Mouse (Mus musculus): ENCODE measurements at regions not wholly inside any gene's neighbourhood (a gene's known extent, or its start where the extent isn't known, plus 50 kb on each side); places are given as distances from the start of the nearest gene placed in this dataset.

DNA sequence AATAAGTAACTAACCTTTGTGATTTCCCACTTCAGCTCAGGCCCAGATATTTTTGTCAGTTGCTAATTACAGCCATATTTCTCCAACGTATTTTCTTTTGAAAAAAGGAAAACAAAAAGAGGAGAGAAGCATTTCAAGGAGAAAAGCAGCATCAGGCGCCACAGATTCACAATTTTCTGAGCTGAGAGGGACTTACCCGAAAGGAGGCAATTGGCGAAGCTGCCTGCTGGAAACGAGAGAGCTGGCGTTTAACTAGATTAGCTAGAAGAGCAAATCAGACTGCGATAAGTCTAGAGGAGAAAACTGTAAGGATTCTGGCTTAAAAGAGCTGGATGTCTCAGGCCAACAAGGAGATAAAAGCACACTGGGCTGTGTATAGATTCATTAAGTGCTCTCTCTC is 937.7 kb upstream of the Zeb2 start:
- no peak for ATAC-seq (ENCODE audit: low FRiP score, low read depth)
- Histone ChIP-seq H3K9ac (no peak overlapping the region), H3K27me3 (no peaks in the 10 kb centered on the region), H3K4me3 (no peak overlapping the region), H3K4me2 (no peak overlapping the region), H3K36me3 (no peaks in the 10 kb centered on the region), H3K4me1 (replicated peaks) (no peaks in the 10 kb centered on the region), H3K27ac (replicated peaks) (no peak overlapping the region), H3K9me3 (no peaks in the 10 kb centered on the region)
- WGBS = 67% methylated on average over 7 of the region's 7 CpGs

DNA sequence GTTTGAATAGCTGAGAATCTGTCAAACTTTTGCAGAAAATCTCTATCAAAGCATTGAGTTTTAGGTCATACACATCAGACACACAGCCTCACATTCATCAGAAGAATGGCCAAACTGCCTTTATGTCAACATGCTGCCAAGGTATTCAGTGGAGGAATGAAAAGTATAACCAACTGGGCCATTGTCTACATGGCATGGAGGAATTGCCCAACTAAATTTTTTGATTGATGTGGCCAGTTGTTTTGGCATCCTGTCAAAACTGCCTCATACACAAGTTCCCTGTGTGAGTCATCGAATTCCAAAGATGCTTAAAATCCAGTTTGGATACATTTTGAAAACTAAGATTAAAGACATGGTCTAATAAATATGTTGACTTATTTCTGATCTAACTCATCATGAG is 904.7 kb upstream of the Zeb2 start:
- WGBS = 79% methylated on average over 1 of the region's 1 CpGs
- H3K9ac ChIP-seq = no peak overlapping the region
- no peaks in the 10 kb centered on the region for H3K36me3 ChIP-seq
- H3K4me2 ChIP-seq = no peak overlapping the region
- ATAC-seq (ENCODE audit: low FRiP score, low read depth) = no peak
- H3K9me3 ChIP-seq = no peaks in the 10 kb centered on the region
- H3K27me3 ChIP-seq = no peaks in the 10 kb centered on the region
- H3K4me3 ChIP-seq = no peak overlapping the region
- no peak overlapping the region for H3K27ac ChIP-seq (replicated peaks)
- no peaks in the 10 kb centered on the region for H3K4me1 ChIP-seq (replicated peaks)

GRCm38 (mm10) chr2:46013771-46014269 is 896.6 kb upstream of the Zeb2 start:
- Histone ChIP-seq H3K36me3 (no peaks in the 10 kb centered on the region), H3K27me3 (no peaks in the 10 kb centered on the region), H3K4me1 (replicated peaks) (no peaks in the 10 kb centered on the region), H3K4me3 (no peak overlapping the region), H3K27ac (replicated peaks) (no peak overlapping the region), H3K9ac (no peak overlapping the region), H3K4me2 (no peak overlapping the region), H3K9me3 (no peaks in the 10 kb centered on the region)
- WGBS = 63% methylated on average over 3 of the region's 3 CpGs
- no peak for ATAC-seq (ENCODE audit: low FRiP score, low read depth)

DNA sequence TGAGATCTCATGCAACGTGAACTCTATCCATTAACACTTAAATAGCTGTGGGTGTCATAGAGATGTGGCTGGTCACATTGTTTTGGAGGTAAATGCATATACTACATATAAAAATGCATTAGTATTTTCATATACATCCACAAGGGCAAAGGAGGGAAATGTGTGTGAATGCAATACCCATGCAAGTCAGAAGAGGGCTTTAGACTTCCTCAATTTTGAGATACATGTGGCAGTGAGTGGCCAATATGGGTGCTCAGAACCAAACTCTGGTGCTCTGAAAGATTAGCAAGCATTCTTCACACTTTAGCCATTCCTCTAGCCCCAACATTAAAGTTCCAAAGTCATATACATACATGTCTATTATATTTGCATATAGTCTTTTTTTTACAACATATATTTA is 895.5 kb upstream of the Zeb2 start:
- 98% methylated on average over 1 of the region's 1 CpGs for WGBS
- no peak for ATAC-seq (ENCODE audit: low FRiP score, low read depth)
- Histone ChIP-seq H3K36me3 (no peaks in the 10 kb centered on the region), H3K4me3 (no peak overlapping the region), H3K4me1 (replicated peaks) (no peaks in the 10 kb centered on the region), H3K27ac (replicated peaks) (no peak overlapping the region), H3K4me2 (no peak overlapping the region), H3K9me3 (no peaks in the 10 kb centered on the region), H3K27me3 (no peaks in the 10 kb centered on the region), H3K9ac (no peak overlapping the region)

- H3K4me1 ChIP-seq (replicated peaks) = no peaks in the 10 kb centered on the region
- H3K27me3 ChIP-seq = no peaks in the 10 kb centered on the region
- H3K9me3 ChIP-seq = no peaks in the 10 kb centered on the region
- no peaks in the 10 kb centered on the region for H3K36me3 ChIP-seq
- no peak overlapping the region for H3K9ac ChIP-seq
- no peak overlapping the region for H3K27ac ChIP-seq (replicated peaks)
- ATAC-seq (ENCODE audit: low FRiP score, low read depth) = no peak
- H3K4me3 ChIP-seq = no peak overlapping the region
- H3K4me2 ChIP-seq = no peak overlapping the region
Observed at GRCm38 (mm10) chr2:45975157-45975556, 858.0 kb upstream of the Zeb2 start.

- H3K4me2 ChIP-seq = no peak overlapping the region
- H3K9ac ChIP-seq = no peak overlapping the region
- H3K27ac ChIP-seq (replicated peaks) = no peak overlapping the region
- no peaks in the 10 kb centered on the region for H3K27me3 ChIP-seq
- no peak for ATAC-seq (ENCODE audit: low FRiP score, low read depth)
- H3K9me3 ChIP-seq = no peaks in the 10 kb centered on the region
- H3K4me1 ChIP-seq (replicated peaks) = no peaks in the 10 kb centered on the region
- H3K36me3 ChIP-seq = no peaks in the 10 kb centered on the region
- no peak overlapping the region for H3K4me3 ChIP-seq
- 92% methylated on average over 5 of the region's 5 CpGs for WGBS
Observed at GRCm38 (mm10) chr2:45968635-45969034, 851.4 kb upstream of the Zeb2 start.

GRCm38 (mm10) chr2:45956792-45957330 is 839.7 kb upstream of the Zeb2 start:
- no peaks in the 10 kb centered on the region for H3K36me3 ChIP-seq

DNA sequence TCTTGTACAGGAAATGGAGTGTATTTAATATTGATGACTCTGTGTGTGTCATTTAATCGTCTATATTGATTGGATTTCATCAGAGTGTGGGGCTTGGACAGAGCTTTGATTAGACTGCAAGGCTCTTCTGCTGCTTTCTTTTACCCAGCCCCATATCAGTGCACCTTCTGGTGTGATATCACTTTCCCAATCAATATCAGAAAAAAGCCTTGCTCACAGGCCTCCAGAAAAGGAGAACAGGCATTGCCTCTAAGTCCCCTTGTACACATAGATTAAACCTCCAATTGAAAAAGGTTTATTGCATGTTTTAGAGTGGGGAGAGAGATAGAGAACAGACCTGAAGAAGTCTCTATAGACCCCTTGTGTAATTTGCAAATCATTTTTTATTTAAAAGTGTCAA is 831.6 kb upstream of the Zeb2 start:
- Histone ChIP-seq H3K4me3 (no peak overlapping the region), H3K36me3 (no peaks in the 10 kb centered on the region), H3K9me3 (no peaks in the 10 kb centered on the region), H3K9ac (no peak overlapping the region), H3K27ac (replicated peaks) (no peak overlapping the region), H3K4me1 (replicated peaks) (no peaks in the 10 kb centered on the region), H3K27me3 (no peaks in the 10 kb centered on the region), H3K4me2 (no peak overlapping the region)
- WGBS = 85% methylated on average over 1 of the region's 1 CpGs
- ATAC-seq (ENCODE audit: low FRiP score, low read depth) = no peak

More at GRCm38 (mm10) chr2:45956792-45957330, 839.7 kb upstream of the Zeb2 start:
- Histone ChIP-seq H3K27me3 (no peaks in the 10 kb centered on the region), H3K9ac (no peak overlapping the region), H3K9me3 (no peaks in the 10 kb centered on the region), H3K4me3 (no peak overlapping the region), H3K27ac (replicated peaks) (no peak overlapping the region), H3K4me2 (no peak overlapping the region), H3K4me1 (replicated peaks) (no peaks in the 10 kb centered on the region)
- no peak for ATAC-seq (ENCODE audit: low FRiP score, low read depth)
- WGBS = 69% methylated on average over 4 of the region's 4 CpGs

GRCm38 (mm10) chr2:45925791-45926480 is 808.7 kb upstream of the Zeb2 start:
- H3K27me3 ChIP-seq = no peaks in the 10 kb centered on the region
- H3K4me1 ChIP-seq (replicated peaks) = no peaks in the 10 kb centered on the region
- no peak for ATAC-seq (ENCODE audit: low FRiP score, low read depth)
- H3K27ac ChIP-seq (replicated peaks) = no peak overlapping the region
- no peak overlapping the region for H3K4me3 ChIP-seq
- WGBS = 87% methylated on average over 7 of the region's 7 CpGs
- no peaks in the 10 kb centered on the region for H3K36me3 ChIP-seq
- no peak overlapping the region for H3K9ac ChIP-seq
- no peaks in the 10 kb centered on the region for H3K9me3 ChIP-seq
- no peak overlapping the region for H3K4me2 ChIP-seq

DNA sequence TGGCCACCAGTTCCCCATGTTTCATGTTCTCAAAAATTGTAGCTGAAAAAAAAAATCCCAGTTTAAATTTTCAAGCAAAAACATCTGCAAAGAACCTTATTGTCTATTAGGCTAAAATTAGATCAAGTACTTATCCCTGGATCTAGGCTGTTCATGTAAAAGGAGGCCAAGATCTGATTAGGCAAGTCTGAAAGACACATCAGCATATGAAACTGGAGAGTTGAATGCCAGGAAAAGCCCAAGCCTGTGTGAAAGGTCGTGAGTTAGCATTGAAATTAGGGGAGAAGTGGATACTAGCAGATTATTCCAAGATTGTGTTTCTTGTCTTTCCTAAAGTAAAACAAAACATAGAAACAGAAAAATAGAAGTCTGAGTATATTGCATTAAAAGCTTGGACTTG is 791.7 kb upstream of the Zeb2 start:
- H3K36me3 ChIP-seq = no peaks in the 10 kb centered on the region
- no peak overlapping the region for H3K4me3 ChIP-seq
- H3K4me2 ChIP-seq = no peak overlapping the region
- H3K9ac ChIP-seq = no peak overlapping the region
- H3K27ac ChIP-seq (replicated peaks) = no peak overlapping the region
- H3K9me3 ChIP-seq = no peaks in the 10 kb centered on the region
- no peak for ATAC-seq (ENCODE audit: low FRiP score, low read depth)
- H3K27me3 ChIP-seq = no peaks in the 10 kb centered on the region
- H3K4me1 ChIP-seq (replicated peaks) = no peaks in the 10 kb centered on the region
- 36% methylated on average over 1 of the region's 1 CpGs for WGBS

DNA sequence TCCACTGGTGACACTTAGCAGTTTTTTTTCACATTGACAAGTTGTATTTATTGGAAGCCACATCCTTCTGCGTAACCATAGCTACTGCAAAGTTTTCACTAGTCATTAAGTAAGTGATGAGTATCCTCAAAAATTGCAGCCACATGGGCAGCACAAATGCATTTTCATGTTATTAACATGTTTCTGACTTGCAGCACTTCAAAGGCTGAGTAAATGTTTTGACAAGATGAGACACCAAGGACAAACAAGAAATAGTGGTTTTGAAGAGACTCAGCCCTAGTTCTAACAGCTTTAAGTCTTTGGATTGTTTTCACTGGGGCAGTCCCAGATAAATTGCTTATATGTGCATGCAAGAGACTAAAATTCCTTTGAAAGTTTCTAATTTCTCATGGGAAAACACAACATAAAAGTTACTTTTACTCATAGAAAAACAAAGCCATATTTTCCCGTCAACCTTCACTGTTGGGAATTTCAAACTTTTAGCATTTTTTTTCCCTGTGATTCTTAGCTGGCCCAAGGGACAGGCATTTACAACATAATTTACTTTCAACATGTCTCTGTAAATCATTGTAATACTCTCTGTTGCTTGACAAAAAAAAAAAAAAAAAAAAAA is 787.5 kb upstream of the Zeb2 start:
- H3K36me3 ChIP-seq = no peaks in the 10 kb centered on the region
- H3K9ac ChIP-seq = no peak overlapping the region
- H3K9me3 ChIP-seq = no peaks in the 10 kb centered on the region
- no peaks in the 10 kb centered on the region for H3K4me1 ChIP-seq (replicated peaks)
- H3K4me3 ChIP-seq = no peak overlapping the region
- no peaks in the 10 kb centered on the region for H3K27me3 ChIP-seq
- no peak overlapping the region for H3K27ac ChIP-seq (replicated peaks)
- ATAC-seq (ENCODE audit: low FRiP score, low read depth) = no peak
- no peak overlapping the region for H3K4me2 ChIP-seq
- WGBS = 81% methylated on average over 2 of the region's 2 CpGs

DNA sequence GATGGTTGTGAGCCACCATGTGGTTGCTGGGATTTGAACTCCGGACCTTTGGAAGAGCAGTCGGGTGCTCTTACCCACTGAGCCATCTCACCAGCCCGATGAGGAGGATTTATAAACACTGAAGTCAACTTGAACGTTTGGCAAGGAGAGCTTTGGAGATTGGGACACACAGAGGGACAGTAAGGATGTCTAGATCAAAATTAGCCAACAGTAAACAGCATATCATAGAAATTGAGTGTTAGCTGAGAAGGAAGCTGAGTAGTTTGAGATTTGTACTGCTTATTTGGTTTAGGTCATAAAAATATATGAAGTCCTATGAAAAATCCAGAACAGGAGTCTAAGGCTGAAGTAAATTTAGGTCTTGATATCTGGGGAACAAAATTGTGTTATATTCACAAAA is 786.9 kb upstream of the Zeb2 start:
- no peak for ATAC-seq (ENCODE audit: low FRiP score, low read depth)
- WGBS = 90% methylated on average over 4 of the region's 4 CpGs
- H3K9me3 ChIP-seq = no peaks in the 10 kb centered on the region

More for the DNA sequence above, 786.9 kb upstream of the Zeb2 start:
- H3K4me2 ChIP-seq = no peak overlapping the region
- no peak overlapping the region for H3K27ac ChIP-seq (replicated peaks)
- no peaks in the 10 kb centered on the region for H3K36me3 ChIP-seq
- H3K4me1 ChIP-seq (replicated peaks) = no peaks in the 10 kb centered on the region
- no peak overlapping the region for H3K9ac ChIP-seq
- no peak overlapping the region for H3K4me3 ChIP-seq
- H3K27me3 ChIP-seq = no peaks in the 10 kb centered on the region

Measured in hindbrain, embryonic 15.5 days (tissue).